Mouse (Mus musculus): ENCODE data around the gene Krtap28-10.

DNA sequence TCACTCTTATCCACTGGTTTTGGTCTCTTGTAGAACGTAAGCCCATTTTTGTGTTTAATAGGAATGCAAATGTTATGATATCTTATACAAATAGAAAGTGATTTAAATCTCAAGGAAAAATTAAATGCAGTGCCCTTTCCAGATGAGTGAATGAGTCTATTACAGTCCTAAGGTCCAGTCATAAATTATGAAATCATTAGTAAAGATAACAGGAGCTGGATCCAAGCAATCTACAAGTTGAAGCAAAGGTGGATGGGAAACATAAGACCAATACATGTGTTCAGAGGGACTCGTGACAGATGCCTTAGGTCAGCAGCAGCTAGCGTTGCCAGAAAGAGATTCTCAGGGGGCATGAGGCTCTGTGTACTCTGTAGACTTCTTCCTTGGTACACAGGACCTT, 50.7 kb downstream of the Krtap28-10 start:
- TF ChIP-seq CTCF (conservative IDR thresholded peaks at IDR 0.05; ENCODE audit: low read length) (no peak), NANOG (IDR thresholded peaks at IDR 0.05; ENCODE audit: borderline replicate concordance, low read length) (no peak)

Measured in E14TG2a.4 (cell line).